Mouse (Mus musculus): ENCODE measurements around the gene Snd1.

DNA sequence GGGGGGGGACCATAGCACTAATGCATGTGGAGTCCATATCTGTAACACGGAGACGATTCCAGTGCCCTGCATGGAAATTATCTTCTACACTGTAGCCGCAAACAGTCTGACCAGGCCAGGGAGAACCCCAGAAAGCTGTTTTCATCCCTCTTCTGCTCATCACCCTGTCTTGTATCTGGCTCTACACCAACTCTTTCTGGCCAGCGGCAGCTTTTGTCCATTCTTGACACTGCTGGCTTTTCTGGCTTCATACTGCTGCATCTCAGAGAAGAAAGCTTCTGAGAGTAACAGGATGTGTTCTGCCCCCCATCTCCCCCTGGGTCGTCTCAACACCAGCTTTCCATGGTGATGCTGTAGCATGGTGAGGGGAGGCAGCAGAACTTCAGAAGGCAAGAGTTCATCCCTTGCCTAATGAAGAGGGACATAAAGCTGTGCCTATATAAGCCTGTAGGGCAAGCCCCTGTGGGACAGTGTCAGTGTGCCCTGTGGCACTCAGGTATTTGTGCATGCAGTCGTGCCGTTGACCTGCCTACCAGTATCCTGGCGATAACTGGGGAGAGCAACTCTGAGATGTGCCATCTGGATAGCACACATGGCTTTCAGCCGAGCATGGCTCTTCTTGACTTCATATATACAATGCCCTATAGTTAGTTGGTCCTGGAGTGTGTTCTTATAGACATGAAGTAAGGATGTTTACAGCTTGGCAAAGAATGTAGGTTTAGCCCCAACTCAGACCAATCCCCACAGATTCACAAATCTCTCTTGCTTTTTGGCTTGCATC lies 245.6 kb downstream of the Snd1 start:
- no peak for TF ChIP-seq EP300 (IDR thresholded peaks at IDR 0.05)
- TF ChIP-seq CTCF (IDR thresholded peaks at IDR 0.05): no peak

All from lung, postnatal 0 days (tissue).